12 mouse cellular contexts compared by ENCODE assay signal in genomic region chr16:35564246-35564905, GRCm38 (mm10). TPM values are rescaled to one million over a fixed set of nuclear protein-coding genes. Genes with fewer than 3 reads are reported as not detected.
DNase-seq lines count a peak whose midpoint lies in the region; ATAC-seq lines count a peak whose summit lies in the region.
"Had no signal": no experiment of that assay in that cellular context is flagged by ENCODE, and none has a peak within 500 bp of the region (broad histone marks: within the 10 kb centered on the region; RNA-seq: fewer than 3 reads in every experiment).

No protein-coding gene starts in this region.

- DNase-seq in kidney, postnatal 4 days = peak; percentile 49 to 62
- DNase-seq in kidney, adult 11 months = no peak
- peak; percentile 88 for DNase-seq in embryo, embryonic 11 days
- DNase-seq in neural tube, embryonic 11.5 days (ENCODE audit: low spot score) = peak; percentile 81
- DNase-seq in gastrocnemius, adult 8-10 months (ENCODE audit: low spot score in 2 of 2) = no peak
- no peak for DNase-seq in ovary, postnatal 10 days (ENCODE audit: low spot score)
- no peak for DNase-seq in ovary, postnatal 36 days (ENCODE audit: low spot score)
- DNase-seq: adrenal gland, postnatal 14 days; heart, postnatal 4 days had no signal

- H3K27me3 ChIP-seq in hindbrain, embryonic 12.5 days = no peaks in the 10 kb centered on the region
- H3K27me3 ChIP-seq in neural tube, embryonic 11.5 days (ENCODE audit: control insufficient read depth, insufficient read depth, low read length) = no peaks in the 10 kb centered on the region

- peak; percentile 73 for ATAC-seq in hindbrain, embryonic 12.5 days (ENCODE audit: low FRiP score)
- peak; percentile 68 for ATAC-seq in neural tube, embryonic 11.5 days (ENCODE audit: insufficient read depth, low FRiP score, low TSS enrichment)

- no peak overlapping the region for H3K4me3 ChIP-seq in hindbrain, embryonic 12.5 days
- H3K4me3 ChIP-seq in neural tube, embryonic 11.5 days (ENCODE audit: low read depth, low read length) = no peak overlapping the region
- H3K4me3 ChIP-seq: left cerebral cortex, adult 2 months had no signal

- no peaks in the 10 kb centered on the region for H3K36me3 ChIP-seq in hindbrain, embryonic 12.5 days
- no peaks in the 10 kb centered on the region for H3K36me3 ChIP-seq in neural tube, embryonic 11.5 days (ENCODE audit: control insufficient read depth, insufficient read depth, low read length)

- peaks cover 47% of the 10 kb centered on the region for H3K4me1 ChIP-seq in hindbrain, embryonic 12.5 days
- H3K4me1 ChIP-seq in neural tube, embryonic 11.5 days (ENCODE audit: control insufficient read depth, insufficient read depth, low read length) = peaks cover 27% of the 10 kb centered on the region

- H3K9me3 ChIP-seq in hindbrain, embryonic 12.5 days (replicated peaks) = no peaks in the 10 kb centered on the region
- no peaks in the 10 kb centered on the region for H3K9me3 ChIP-seq in neural tube, embryonic 11.5 days (ENCODE audit: control insufficient read depth, low read length)

- peak overlapping the region; percentile 75 for H3K27ac ChIP-seq in hindbrain, embryonic 12.5 days
- 0 out of 2 replicates have a peak overlapping the region, but pooled peaks have one; percentile 36 for H3K27ac ChIP-seq in neural tube, embryonic 11.5 days (ENCODE audit: low read depth, low read length)
- H3K27ac ChIP-seq: left cerebral cortex, adult 2 months; macrophage had no signal

- no peak overlapping the region for H3K9ac ChIP-seq in hindbrain, embryonic 12.5 days
- 0 out of 2 replicates have a peak overlapping the region, but pooled peaks have one; percentile 9 for H3K9ac ChIP-seq in neural tube, embryonic 11.5 days (ENCODE audit: low read length)

- H3K4me2 ChIP-seq in hindbrain, embryonic 12.5 days (replicated peaks) = peak overlapping the region; percentile 18; the same call in 1 of the 2 replicates
- no peak overlapping the region for H3K4me2 ChIP-seq in neural tube, embryonic 11.5 days (ENCODE audit: low read depth)

- WGBS in hindbrain, embryonic 12.5 days = 48% methylated on average over 22 of the region's 22 CpGs
- 62% methylated on average over 22 of the region's 22 CpGs for WGBS in neural tube, embryonic 11.5 days

RNA-seq across cellular contexts. Expression of gene Sema5b, which starts 23.4 kb away (rescaled TPM):
- 36.7 and 42.9 TPM in 2 replicates for polyA plus RNA-seq in hindbrain, embryonic 12.5 days (2016; fragmentation: Nextera tagmentation; extraction: Ambion mirVana)
- 28.1 and 28.9 TPM in 2 replicates for polyA plus RNA-seq in neural tube, embryonic 11.5 days (2014; fragmentation: Nextera tagmentation; extraction: Ambion mirVana)
- total RNA-seq in gastrocnemius, adult 8-10 months (2022) = under 1 TPM in 3 of 4 experiments, not detected in 1; 0.05 to 0.13 (median 0.07) TPM
- polyA plus RNA-seq: macrophage had no signal

Comparison
In these comparisons a context has a peak if more than half of its experiments do, and no peak if none do; other contexts are left out.
1. DNase-seq: peak in kidney, postnatal 4 days (2 of 2), embryo, embryonic 11 days (single experiment) and neural tube, embryonic 11.5 days (single experiment); none in kidney, adult 11 months (single experiment), gastrocnemius, adult 8-10 months (0 of 2), ovary, postnatal 10 days (single experiment) and ovary, postnatal 36 days (single experiment).